Mouse (Mus musculus): ENCODE measurements around the gene Kdm5c. TPM values are rescaled to one million over a fixed set of nuclear protein-coding genes. Genes with fewer than 3 reads are reported as not detected.

Gene Kdm5c
- total RNA-seq, 1 experiment, result 128 TPM

GRCm38 (mm10) chrX:152201737-152202421 lies 30.9 kb upstream of the Kdm5c start:
- Histone ChIP-seq H3K9me3 (ENCODE audit: control insufficient read depth, insufficient read depth, low read depth, low read length) (no peaks in the 10 kb centered on the region), H3K36me3 (ENCODE audit: control insufficient read depth, insufficient read depth, low read length, poor library complexity, severe bottlenecking) (no peaks in the 10 kb centered on the region), H3K27ac (ENCODE audit: insufficient read depth, low read depth, low read length, poor library complexity, severe bottlenecking) (no peak overlapping the region), H3K4me1 (ENCODE audit: control insufficient read depth in 2 of 2, insufficient read depth in 2 of 2, low read length in 2 of 2, poor library complexity in 1 of 2) (peaks cover 0 to 6% of the 10 kb centered on the region in 2 experiments; a peak in 1 of 4 replicates), H3K4me3 (ENCODE audit: insufficient read depth in 1 of 2, low read depth in 1 of 2, low read length in 2 of 2, poor library complexity in 1 of 2, severe bottlenecking in 1 of 2) (no peak overlapping the region), H3K9ac (ENCODE audit: insufficient read depth, low read depth, low read length, poor library complexity, severe bottlenecking) (no peak overlapping the region)
- TF ChIP-seq ZC3H11A (IDR thresholded peaks at IDR 0.05; ENCODE audit: borderline replicate concordance, low read depth, low read length), result no peak
- TF ChIP-seq MAFK (IDR thresholded peaks at IDR 0.05; ENCODE audit: insufficient read depth, low read depth, low read length), result no peak
- no peak for TF ChIP-seq ZNF384 (IDR thresholded peaks at IDR 0.05; ENCODE audit: low read depth, low read length)
- TF ChIP-seq CHD2 (IDR thresholded peaks at IDR 0.05; ENCODE audit: low read depth, low read length), result no peak
- TF ChIP-seq HCFC1 (IDR thresholded peaks at IDR 0.05; ENCODE audit: borderline replicate concordance, insufficient read depth, low read length), result no peak
- in situ Hi-C loops (cut with MboI; ENCODE audit: low sequenced_read_pairs in 2 of 2, unreplicated experiment in 2 of 2), result no loop called here
- no peak for DNase-seq (ENCODE audit: low read depth, low spot score)

GRCm38 (mm10) chrX:152202422-152203103 lies 30.3 kb upstream of the Kdm5c start:
- in situ Hi-C loops (cut with MboI; ENCODE audit: low sequenced_read_pairs in 2 of 2, unreplicated experiment in 2 of 2), result no loop called here
- H3K4me3 ChIP-seq (ENCODE audit: insufficient read depth in 1 of 2, low read depth in 1 of 2, low read length in 2 of 2, poor library complexity in 1 of 2, severe bottlenecking in 1 of 2), result no peak overlapping the region
- peaks cover 0 to 6% of the 10 kb centered on the region in 2 experiments; a peak in 1 of 4 replicates for H3K4me1 ChIP-seq (ENCODE audit: control insufficient read depth in 2 of 2, insufficient read depth in 2 of 2, low read length in 2 of 2, poor library complexity in 1 of 2)
- H3K36me3 ChIP-seq (ENCODE audit: control insufficient read depth, insufficient read depth, low read length, poor library complexity, severe bottlenecking), result no peaks in the 10 kb centered on the region
- no peaks in the 10 kb centered on the region for H3K9me3 ChIP-seq (ENCODE audit: control insufficient read depth, insufficient read depth, low read depth, low read length)
- H3K9ac ChIP-seq (ENCODE audit: insufficient read depth, low read depth, low read length, poor library complexity, severe bottlenecking), result no peak overlapping the region
- no peak for DNase-seq (ENCODE audit: low read depth, low spot score)
- no peak for TF ChIP-seq ZNF384 (IDR thresholded peaks at IDR 0.05; ENCODE audit: low read depth, low read length)
- TF ChIP-seq HCFC1 (IDR thresholded peaks at IDR 0.05; ENCODE audit: borderline replicate concordance, insufficient read depth, low read length), result no peak
- no peak for TF ChIP-seq CHD2 (IDR thresholded peaks at IDR 0.05; ENCODE audit: low read depth, low read length)
- no peak for TF ChIP-seq MAFK (IDR thresholded peaks at IDR 0.05; ENCODE audit: insufficient read depth, low read depth, low read length)
- no peak for TF ChIP-seq ZC3H11A (IDR thresholded peaks at IDR 0.05; ENCODE audit: borderline replicate concordance, low read depth, low read length)
- H3K27ac ChIP-seq (ENCODE audit: insufficient read depth, low read depth, low read length, poor library complexity, severe bottlenecking), result no peak overlapping the region

GRCm38 (mm10) chrX:152203247-152203646 lies 29.6 kb upstream of the Kdm5c start:
- no peak for DNase-seq (ENCODE audit: low read depth, low spot score)
- in situ Hi-C loops (cut with MboI; ENCODE audit: low sequenced_read_pairs in 2 of 2, unreplicated experiment in 2 of 2), result no loop called here
- H3K4me1 ChIP-seq (ENCODE audit: control insufficient read depth in 2 of 2, insufficient read depth in 2 of 2, low read length in 2 of 2, poor library complexity in 1 of 2), result peaks cover 0 to 6% of the 10 kb centered on the region in 2 experiments; a peak in 1 of 4 replicates
- H3K4me3 ChIP-seq (ENCODE audit: insufficient read depth in 1 of 2, low read depth in 1 of 2, low read length in 2 of 2, poor library complexity in 1 of 2, severe bottlenecking in 1 of 2), result no peak overlapping the region
- no peak overlapping the region for H3K9ac ChIP-seq (ENCODE audit: insufficient read depth, low read depth, low read length, poor library complexity, severe bottlenecking)
- no peaks in the 10 kb centered on the region for H3K36me3 ChIP-seq (ENCODE audit: control insufficient read depth, insufficient read depth, low read length, poor library complexity, severe bottlenecking)
- no peaks in the 10 kb centered on the region for H3K9me3 ChIP-seq (ENCODE audit: control insufficient read depth, insufficient read depth, low read depth, low read length)
- no peak overlapping the region for H3K27ac ChIP-seq (ENCODE audit: insufficient read depth, low read depth, low read length, poor library complexity, severe bottlenecking)
- TF ChIP-seq ZC3H11A (IDR thresholded peaks at IDR 0.05; ENCODE audit: borderline replicate concordance, low read depth, low read length) (no peak), ZNF384 (IDR thresholded peaks at IDR 0.05; ENCODE audit: low read depth, low read length) (no peak), MAFK (IDR thresholded peaks at IDR 0.05; ENCODE audit: insufficient read depth, low read depth, low read length) (no peak), HCFC1 (IDR thresholded peaks at IDR 0.05; ENCODE audit: borderline replicate concordance, insufficient read depth, low read length) (no peak), CHD2 (IDR thresholded peaks at IDR 0.05; ENCODE audit: low read depth, low read length) (no peak)

- no peak for TF ChIP-seq ZC3H11A (IDR thresholded peaks at IDR 0.05; ENCODE audit: borderline replicate concordance, low read depth, low read length)
- TF ChIP-seq HCFC1 (IDR thresholded peaks at IDR 0.05; ENCODE audit: borderline replicate concordance, insufficient read depth, low read length), result no peak
- TF ChIP-seq ZNF384 (IDR thresholded peaks at IDR 0.05; ENCODE audit: low read depth, low read length), result no peak
- no peak for TF ChIP-seq CHD2 (IDR thresholded peaks at IDR 0.05; ENCODE audit: low read depth, low read length)
- TF ChIP-seq MAFK (IDR thresholded peaks at IDR 0.05; ENCODE audit: insufficient read depth, low read depth, low read length), result no peak
- Histone ChIP-seq H3K4me1 (ENCODE audit: control insufficient read depth in 2 of 2, insufficient read depth in 2 of 2, low read length in 2 of 2, poor library complexity in 1 of 2) (peaks cover 0 to 6% of the 10 kb centered on the region in 2 experiments; a peak in 1 of 4 replicates), H3K9ac (ENCODE audit: insufficient read depth, low read depth, low read length, poor library complexity, severe bottlenecking) (no peak overlapping the region), H3K36me3 (ENCODE audit: control insufficient read depth, insufficient read depth, low read length, poor library complexity, severe bottlenecking) (no peaks in the 10 kb centered on the region), H3K9me3 (ENCODE audit: control insufficient read depth, insufficient read depth, low read depth, low read length) (no peaks in the 10 kb centered on the region), H3K27ac (ENCODE audit: insufficient read depth, low read depth, low read length, poor library complexity, severe bottlenecking) (no peak overlapping the region), H3K4me3 (ENCODE audit: insufficient read depth in 1 of 2, low read depth in 1 of 2, low read length in 2 of 2, poor library complexity in 1 of 2, severe bottlenecking in 1 of 2) (no peak overlapping the region)
- no peak for DNase-seq (ENCODE audit: low read depth, low spot score)
- in situ Hi-C loops (cut with MboI; ENCODE audit: low sequenced_read_pairs in 2 of 2, unreplicated experiment in 2 of 2), result no loop called here
Measured at GRCm38 (mm10) chrX:152205486-152205885, 27.3 kb upstream of the Kdm5c start.
